Mouse (Mus musculus): ENCODE measurements around the gene Tbx21. TPM values are rescaled to one million over a fixed set of nuclear protein-coding genes. Genes with fewer than 3 reads are reported as not detected.
A peak's percentile ranks its signal among the peaks of the same experiment; 100 is the strongest.

Gene Tbx21
- 0.39 TPM in 1 of 2 replicates, not detected in the other for total RNA-seq (2021)
- long read RNA-seq, result 0 reads

DNA sequence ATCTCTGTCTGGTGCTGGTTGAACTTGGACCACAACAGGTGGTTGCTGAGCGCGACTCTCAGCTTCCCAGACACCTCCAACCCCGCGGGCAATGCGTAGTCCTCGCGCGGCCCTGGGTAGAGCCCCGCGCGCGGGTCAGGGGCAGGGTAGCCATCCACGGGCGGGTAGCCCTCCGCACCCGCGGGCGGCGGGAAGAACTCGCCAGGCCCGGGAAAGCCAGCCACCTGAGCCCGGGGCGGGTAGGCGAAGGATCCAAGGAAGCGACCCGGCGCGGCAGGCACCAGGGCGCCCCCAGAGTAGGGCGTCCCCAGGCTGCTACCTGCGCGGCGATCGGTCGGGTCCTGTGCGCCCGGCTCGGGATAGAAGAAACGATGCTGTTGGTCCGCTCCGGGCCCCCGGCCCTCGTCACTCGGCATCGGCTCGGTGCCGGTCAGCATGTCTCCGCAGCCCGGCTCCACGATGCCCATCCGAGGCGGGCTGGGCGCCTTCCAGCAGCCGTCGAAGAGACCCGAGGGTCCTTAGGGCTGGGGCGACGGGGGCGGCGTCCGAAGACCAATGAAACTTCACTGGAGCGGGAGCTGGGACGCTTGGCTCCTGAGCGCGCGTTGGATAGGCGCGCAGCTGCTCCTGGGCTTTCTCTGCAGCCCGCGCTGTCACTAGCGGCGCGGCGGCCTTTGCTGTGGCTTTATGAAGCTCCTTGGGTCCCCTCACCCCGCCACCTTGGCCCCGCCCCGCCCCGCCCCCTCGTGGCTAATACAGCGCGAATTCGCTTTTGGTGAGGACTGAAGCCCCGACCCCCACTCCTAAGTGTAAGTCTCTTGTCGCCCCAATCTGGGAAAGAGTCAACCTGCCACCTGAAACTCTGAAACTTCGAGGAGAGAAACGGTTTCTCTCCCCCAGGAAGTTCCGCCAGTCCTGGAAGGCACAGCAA lies at the start of gene Tbx21:
Tbx21 (minus strand) TSS at position 661 of the 931 bp plus-strand sequence.
- no peak for DNase-seq

DNA sequence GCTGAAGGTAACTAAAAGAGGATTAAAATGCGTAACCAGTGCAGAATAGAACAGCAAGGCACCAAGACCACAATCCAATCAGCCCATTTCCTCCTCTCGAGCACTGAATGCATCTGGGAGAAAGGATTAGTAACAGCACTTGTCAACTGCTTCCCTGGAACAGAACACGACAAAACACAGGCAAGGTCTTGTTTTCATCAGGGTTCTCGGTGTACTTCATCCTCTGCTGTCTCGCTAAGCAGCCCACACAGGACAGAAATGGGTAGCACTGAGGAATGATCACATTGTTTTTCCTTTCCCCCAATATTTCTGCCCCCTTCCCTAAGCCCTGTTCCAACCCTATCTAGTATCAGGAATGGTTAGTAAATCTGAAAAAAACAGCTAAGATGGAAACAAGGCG lies 45.2 kb upstream of the Tbx21 start:
- DNase-seq, result no peak

DNA sequence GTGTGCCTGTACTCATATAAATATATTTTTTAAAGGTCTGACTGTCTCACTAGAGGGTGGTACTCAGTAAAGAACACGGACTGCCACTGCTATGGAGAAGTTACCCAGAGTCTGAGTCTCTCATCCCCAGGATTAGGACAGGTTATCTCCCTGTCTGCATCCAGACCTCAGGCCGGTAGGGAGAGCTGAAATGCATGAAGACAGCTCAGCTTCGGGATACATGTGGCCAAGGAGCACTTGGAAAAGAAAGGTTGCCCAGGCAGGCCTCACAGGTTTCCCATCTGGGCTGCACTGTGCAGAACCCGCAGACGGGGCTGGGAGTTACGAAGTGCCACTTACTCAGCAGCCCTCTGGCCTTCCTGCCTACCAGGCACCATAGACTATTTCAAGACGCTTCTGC lies 41.9 kb upstream of the Tbx21 start:
- no peak for DNase-seq

DNA sequence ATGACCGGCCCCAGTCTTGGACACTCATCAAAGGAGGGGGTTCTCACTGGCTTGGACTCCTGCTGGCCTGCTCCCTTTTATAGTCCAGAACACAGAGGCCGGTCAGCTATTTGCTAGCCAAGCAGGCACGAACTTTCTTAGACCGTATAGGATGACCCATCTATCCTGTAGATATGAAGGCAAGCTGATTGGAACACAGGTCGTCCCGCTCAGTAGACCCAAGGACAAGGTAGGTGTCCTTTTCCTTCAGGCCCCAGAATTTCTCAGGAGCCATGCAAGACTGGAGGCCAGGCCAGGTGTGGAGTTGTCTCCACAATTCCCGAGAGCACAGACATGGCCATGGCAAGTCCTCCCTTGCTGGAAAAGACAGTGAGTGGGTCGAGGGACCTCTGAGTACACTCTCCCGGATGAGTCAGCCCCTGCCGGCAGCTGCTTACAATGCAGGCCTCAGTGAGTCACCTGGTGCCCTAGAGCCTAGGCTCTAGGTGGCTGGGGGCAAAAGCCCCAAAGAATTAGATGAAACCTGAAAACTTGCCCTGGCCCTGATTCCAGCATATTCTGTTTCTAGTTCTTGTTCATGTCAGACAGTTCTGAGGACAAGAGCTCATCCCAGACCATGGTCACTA lies 37.6 kb upstream of the Tbx21 start:
- DNase-seq, result peak; percentile 49

DNA sequence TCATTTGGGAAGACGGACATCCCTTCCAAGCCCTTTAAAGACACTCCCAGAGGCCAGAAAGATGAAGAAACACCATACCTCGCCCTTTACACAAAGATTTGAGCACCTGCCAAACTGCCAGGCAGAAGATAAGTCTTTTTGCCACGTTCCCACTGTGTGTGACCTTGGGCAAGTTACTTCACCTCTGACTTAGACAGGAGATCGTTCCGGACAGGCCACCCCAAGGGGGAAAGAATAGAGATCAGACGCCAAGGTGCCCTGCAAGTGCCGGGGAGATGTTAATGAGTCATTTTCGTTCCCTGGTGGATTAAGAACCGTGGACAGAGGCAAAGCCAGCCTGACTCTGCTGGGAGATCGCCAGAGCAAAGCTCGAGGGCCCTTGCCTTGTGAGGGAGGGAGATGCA lies 36.9 kb upstream of the Tbx21 start:
- peak; percentile 59 for DNase-seq

DNA sequence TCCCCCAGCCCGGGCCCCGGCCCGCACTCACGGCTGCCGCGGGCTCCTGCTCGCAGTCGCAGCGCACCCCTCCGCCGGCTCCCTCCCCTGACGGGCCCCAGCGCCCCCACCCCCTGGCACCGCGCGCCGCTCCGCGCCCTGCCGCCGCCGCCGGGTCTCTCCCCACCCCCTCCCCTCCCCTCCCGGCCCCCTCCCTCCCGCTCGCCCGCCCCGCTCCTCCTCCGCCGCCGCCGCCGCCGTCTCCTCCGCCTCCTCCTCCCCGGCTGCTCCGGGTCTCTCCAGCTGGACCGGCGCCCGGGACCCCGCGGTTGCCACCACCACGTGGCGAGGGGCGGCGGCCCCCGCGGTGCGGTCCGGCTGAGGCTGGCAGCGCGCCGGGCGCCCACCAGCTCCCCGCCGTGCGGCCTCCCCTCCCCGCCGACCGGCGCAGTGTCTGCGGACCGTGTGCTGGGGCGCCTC lies 36.2 kb upstream of the Tbx21 start, which contains the start of gene Tbkbp1:
Tbkbp1 (minus strand) TSS at position 153 of the 459 bp plus-strand sequence.
- DNase-seq, result peak; percentile 53

DNA sequence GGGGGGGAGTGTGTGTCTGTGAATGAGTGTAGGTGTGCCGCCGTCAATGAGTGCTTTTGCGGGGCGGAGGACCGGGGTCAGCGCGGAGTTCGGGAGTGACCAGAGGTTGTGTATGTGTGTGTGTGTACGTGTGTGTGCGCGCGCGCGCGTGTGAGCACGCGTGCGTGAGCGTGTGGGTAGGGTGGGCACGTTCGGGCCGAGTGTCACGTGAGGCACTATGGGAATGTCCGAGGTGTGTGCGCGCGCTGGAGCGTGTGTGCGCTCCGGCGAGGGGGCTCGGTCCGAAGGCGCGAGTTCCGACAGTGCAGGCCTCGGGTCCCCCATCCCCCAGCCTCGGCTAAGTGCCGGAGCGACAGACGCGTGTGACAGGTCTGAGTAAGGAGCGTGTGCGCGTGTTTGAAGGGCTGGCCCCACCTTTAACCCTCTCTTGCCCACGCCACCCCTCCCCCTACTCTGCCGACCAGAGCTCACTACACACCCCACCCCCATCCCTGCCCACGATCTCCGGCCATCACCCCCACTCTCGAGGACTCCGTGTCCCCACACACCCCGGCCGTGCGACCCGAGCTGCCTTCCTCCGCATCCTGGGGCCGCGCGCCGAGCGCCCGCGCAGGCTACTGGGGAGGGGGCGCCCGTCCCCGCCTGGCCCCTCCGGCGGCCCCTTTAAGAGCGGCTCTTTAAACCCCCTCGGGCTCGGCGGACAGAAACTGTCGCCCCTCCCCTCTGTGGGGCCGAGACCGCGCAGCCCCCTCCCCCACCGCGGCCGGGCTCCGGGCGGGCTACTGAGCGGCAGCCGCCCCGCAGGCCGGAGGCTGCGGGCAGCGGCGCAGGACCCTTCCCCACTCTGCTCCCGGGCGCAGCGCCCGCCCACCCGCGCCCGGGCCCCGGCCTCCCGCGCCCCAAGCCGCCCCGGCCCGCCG lies 35.5 kb upstream of the Tbx21 start:
- DNase-seq, result peak; percentile 45

DNA sequence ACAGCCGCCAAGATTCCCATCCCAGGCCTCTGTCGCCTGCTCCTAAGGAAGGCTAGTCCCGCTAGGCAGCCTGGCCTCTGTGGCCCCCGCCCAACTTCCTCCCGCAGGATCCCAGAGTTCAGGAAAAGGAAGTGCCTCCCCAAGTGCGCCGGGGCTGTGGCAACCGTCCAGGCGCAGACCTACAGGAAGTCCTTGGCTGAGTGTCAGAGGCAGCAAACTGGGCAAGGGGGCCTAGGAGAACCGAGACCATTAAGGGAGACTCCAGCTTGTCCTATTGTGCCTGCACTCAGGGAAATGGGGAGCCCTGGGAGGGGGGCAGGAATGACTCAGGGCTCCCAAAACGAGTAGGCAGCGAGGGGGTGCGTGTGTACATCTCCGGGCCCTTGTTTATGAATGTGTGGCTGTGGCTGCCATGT lies 34.9 kb upstream of the Tbx21 start:
- peak; percentile 73 for DNase-seq

DNA sequence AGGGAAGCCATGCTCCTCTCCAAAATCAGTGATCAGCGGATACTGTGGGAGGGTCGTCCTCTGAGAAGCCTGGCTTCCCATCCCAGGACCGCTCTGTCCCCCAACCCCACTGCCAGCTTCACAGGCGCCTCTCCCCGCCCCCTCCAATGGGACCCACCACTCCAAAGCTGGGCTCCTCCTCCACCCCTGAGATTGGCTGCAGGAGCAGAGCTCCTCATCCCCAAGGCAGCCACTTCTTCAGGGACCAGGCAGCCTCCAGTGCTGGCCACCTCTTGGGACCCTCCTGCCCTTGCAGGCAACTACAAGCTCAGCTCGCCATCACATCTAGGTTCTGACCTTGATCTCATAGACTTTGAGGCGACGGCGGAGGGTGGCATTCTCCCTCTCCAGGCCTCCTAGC lies 33.9 kb upstream of the Tbx21 start:
- no peak for DNase-seq

DNA sequence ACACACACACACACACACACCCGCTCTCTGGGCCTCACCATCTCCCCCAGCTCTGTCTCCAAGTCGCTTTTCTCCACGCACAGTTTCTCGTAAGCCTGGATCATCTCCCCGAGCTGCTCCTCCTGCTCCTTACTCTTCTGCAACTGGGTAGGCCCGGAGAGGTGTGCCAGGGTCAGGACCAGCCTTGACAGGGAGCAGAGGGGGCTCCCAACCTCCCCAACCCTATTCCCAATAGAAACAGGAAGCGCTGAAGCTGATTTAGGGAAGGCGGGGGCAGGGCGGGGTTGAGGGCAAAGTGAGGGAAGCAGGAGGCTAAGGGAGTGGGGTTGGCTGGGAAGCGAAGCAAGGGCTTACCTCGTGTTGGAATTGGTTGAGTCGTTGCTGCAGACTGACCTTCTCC lies 33.5 kb upstream of the Tbx21 start:
- DNase-seq, result no peak

DNA sequence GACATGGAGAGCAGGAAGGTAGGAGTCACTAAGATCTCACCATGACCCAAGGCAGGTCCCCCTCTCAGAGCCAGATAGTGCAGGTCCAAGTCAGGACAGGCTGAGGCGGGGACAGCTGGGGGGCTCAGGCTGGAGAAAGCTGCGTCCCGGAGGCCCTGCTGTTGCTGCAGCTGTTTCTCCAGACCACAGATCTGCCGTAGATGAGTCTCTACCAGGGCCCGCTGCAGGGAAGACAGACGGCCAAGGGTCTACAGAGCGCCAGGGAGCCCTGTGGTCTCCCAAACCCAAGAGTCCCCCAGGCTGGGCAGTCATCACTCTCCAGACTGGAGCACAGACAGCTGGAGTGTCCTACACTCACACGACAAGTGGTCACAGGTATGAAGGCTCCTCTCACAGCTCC lies 32.2 kb upstream of the Tbx21 start:
- DNase-seq, result no peak

DNA sequence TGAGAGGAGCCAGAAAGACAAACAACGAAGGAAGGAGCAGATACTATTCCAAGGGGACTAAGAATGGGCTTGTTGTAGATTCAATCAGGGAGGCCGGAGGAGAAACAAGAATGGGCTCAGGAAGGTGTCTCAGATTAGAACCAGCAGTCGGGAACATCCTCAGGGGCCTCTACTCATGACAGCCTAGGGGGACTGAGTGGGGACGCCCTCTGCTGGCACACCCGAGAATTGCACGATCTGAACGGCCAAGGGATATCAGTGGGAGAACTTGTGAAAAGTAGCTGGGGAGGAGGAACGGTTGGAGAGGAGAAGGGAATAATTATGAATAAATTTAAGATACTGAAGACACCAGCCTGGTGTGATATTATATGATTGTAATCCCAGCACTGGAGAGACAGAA lies 31.6 kb upstream of the Tbx21 start:
- DNase-seq, result peak; percentile 76

DNA sequence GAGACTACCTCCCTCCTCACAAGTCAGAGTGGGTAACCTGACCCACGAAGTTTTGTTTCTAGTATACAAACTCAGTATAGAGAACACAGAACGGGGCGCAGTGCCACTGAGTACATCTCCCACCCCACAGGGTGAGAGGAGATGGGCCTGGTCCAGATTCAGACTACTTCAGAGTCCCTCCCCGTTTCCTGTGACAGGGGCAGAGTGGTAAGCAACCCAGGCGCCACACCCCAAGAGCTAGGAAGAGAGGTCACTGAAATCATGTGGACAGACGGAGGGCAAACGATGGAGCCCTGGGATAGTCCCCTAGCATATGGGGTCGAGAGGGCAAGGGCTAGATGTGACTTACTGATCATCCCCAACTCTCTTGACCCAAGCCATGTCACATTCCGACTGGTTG lies 30.8 kb upstream of the Tbx21 start:
- no peak for DNase-seq

DNA sequence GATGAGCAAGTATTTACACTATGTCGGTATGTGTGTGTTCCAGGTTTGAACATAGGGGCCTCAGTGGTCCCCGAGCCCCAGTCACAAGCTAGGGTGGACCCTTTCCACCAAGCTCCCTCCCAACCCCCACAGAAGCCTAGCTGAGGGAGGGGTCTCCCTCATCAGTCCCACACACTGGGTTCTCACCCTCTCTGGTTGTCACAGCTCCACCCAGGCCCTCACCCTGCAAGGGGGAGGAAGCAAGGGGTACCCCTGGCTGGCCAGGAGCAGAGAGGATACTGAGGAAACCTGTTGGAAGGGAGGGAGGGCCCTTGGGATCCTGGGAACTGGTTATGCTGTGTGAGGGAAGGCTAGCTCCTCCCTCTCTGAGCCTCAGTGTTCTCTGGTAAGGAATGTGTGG lies 30.2 kb upstream of the Tbx21 start:
- DNase-seq, result no peak

DNA sequence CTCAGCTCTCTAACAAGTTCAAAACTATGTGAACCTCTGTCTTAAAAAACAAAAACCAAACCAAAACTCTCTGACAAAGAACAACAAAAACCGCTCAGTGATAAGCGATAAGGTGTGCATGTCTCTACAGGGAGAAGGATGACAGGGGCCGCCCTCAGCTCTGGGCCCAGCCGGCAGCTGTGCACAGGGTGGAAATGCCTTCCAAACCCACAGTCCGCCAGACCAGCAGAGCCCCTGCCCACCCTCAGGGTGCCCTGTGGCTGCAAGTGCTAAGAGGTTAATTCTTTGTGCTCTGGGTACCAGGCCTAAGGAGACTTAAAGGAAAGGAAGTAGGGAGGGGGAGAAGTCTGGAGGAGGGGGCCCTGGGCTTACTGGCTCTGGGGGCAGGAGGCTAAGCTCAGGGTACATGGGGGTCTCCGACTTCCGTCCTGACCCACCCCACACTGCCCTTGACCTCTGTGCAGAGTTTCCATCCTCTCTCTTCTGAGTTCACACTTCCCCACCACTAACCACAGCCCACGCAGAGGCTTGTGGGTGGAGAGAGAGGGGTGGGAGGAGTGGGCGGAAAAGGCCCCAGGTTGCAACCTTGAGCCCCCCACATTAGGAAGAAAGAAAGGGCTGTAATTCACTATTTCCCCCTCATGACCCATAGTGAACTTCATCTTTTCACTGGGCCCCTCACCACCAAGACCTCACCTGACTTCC lies 28.2 kb upstream of the Tbx21 start:
- DNase-seq, result no peak

DNA sequence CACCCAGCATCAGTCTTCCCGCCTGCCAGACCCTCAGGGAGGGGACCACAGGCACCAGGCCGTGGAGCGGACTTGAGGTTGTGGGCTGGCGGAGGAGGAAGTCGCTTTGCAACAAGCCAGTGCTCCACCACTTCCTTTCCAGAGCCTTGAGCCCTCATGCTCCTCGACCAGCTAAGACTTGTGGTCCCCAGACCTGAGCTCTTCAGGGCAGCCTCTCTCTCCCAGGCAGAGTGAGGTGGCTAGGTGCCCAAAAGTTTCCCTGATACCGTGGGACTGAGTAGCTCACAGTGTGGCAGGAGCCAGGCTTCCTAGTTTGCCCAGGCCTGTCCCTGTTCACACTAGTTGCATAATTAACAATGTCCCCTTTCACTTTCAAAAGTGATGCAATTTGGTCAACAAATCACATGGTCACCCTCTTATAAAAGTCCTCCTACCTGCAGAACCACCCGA lies 27.1 kb upstream of the Tbx21 start:
- DNase-seq, result no peak

DNA sequence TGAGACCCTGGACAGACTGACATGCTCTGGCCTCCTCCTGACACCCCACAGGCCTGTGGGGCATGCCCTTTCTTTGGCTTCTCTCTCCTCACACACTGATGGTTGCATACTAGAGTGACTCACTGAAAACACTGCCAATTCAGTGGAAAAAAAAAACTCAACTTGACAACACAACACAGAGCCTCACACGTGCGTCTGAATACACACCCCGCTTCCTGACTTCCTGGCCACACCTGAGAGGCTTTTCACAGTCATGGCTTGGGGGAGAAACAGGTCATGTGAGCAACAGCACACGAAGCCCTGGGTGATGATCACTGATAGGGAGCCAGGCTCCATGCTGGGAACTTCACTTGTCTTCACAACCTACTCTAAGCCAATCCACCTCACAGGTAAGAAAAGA lies 25.7 kb upstream of the Tbx21 start:
- DNase-seq, result no peak

DNA sequence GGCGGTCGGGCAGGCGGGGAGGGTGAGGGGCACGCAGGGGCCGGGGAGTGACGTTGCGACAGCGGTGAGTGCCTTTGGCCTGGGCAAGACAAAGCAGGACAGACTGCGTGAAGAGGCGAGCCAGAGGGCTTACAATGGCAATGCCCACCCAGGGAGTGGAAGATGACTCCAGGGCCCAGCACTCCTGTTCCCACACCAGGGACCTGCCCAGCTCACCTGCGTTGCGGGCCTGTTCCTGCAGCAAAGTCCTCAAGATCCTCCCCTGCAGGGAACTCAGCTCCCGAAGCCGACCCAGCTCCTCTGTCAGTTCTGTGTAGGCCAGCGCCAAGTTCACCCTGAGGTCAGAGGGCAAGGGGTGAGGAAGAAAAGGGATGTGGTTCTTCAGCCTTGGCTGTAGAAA lies 24.1 kb upstream of the Tbx21 start:
- DNase-seq, result no peak

DNA sequence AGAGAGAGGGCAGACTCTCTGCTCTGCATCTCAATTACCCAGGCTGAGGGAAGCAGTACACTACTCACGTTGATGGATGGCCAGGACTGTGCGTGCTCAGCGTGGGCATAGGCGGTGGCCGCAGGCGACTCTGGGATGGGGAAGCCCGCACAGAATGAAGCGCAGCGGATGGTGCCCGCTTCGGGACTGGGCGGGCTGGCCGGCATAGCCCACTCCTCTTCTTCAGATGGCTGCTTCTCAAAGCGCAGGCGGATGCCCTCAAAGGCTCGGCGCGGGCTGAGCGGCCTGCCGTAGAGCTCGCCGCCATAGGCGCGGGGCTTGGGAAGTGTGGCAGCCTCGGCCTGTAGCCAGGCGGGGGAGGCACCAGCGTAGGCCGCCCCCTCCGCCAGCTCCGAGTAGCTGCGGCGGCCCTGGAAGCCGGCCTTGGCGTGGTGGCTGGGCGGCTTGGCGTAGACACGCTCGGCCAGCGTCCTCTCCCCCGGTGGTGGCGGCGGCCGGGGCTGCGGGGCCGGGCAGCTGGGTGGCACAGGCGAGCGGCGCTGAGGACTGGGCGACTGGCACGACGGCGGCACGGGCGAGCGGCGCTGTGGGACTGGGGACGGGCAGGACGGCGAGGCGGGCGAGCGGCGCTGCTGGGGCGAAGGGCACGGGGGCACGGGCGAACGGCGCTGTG lies 23.6 kb upstream of the Tbx21 start:
- DNase-seq, result peak; percentile 68

DNA sequence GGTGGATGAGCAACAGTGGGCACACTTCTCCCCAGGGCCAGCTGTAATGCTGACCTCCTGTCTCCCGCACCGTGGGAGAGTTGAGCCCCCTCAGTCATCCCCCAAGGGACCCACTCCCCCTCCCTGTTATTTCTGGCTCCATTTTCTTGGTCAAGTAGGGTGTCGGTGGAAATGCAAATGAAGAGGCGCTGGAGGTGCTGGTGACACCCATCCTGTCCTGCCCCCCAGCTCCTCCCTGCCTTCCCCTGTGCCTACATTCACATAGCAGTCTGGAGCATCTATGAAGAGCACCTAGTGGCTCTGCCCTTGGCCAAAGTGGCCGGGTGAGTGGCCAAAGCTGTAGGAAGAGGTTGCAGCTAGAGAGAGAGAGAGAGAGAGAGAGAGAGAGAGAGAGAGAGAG lies 18.1 kb upstream of the Tbx21 start:
- no peak for DNase-seq

DNA sequence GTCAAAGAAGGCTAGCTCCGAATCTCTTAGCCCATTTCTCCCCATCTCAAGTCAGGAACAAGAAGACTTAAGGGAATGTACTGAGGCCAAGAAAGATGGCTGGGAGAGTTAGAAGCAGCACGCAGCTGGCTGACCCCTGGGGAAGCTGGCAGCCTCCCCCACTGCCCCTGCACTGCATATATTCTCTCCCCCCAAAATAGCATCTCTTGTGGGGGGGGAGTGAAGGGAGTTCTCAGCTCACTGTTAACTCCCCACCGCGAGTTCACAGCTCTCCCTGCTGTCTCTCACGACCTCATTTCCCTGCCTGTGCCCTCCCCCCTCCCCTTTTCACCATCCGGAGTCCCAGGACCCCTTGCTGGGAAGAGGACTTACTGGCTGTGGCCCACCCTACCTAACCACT lies 17.1 kb upstream of the Tbx21 start:
- DNase-seq, result no peak

Data from adrenal gland, postnatal 25 days (tissue).